Mouse (Mus musculus): ENCODE measurements around the gene Slc25a30. TPM values are rescaled to one million over a fixed set of nuclear protein-coding genes. Genes with fewer than 3 reads are reported as not detected.
"Not testable (repeated sequence)": the region's sequence is repeated elsewhere in the genome, so short reads cannot be mapped to it uniquely, and the experiment has no call there.

Slc25a30 gene
- polyA plus RNA-seq, 1 experiment from 2014 or later, result 7.0 TPM

DNA sequence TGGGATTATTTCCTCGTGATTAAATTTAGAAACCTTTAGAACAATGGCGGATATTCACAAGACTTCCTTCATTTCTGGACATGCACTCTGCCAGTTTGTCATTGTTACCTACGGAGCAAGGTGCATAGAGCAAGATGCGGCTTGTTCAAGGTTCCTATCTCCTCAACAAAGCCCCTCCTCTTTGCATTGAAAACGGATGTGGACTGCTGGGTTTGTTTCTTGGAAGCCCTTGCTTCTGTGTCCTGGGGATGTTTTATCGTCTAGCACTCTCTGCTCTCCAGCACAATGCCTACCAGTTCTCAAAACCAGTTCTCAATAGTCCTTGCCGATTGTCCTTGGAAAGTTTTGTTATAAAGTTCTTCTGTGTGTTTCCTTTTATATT is 948 bp upstream of the Slc25a30 start:
- Histone ChIP-seq H3K27me3 (replicated peaks; ENCODE audit: low read depth, poor library complexity, severe bottlenecking) (peaks cover 30% of the 10 kb centered on the region), H3K9me3 (no peaks in the 10 kb centered on the region), H3K27ac (replicated peaks) (no peak overlapping the region), H3K36me3 (replicated peaks) (no peaks in the 10 kb centered on the region), H3K4me3 (peak overlapping the region; percentile 88; the same call in 1 of the 2 replicates), H3K4me1 (peaks cover 6% of the 10 kb centered on the region)
- no peak for DNase-seq (ENCODE audit: low spot score)
- 32% methylated on average over 7 of the region's 7 CpGs for WGBS

DNA sequence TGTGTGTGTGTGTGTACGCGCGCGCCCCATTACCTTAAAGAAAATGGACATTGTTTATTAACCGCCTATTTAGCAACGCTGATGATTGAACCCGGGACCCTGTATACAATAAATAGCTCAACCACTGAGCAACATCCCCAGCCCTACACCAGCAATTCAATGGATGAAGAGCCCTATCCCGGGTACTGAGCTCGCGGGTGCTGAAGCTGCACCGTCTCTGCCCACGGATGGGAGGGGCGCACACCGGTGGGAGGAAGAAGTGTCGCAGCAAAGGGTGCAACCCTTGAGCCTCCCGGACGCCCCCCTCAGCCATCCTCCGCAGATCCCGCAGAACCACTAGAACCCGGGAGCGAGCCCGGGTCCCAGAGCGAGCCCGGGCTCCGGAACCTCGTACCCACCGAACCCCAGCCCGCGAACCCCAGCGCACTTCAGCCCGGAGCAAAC is 391 bp downstream of the Slc25a30 start:
- Histone ChIP-seq H3K9me3 (no peaks in the 10 kb centered on the region), H3K4me1 (peaks cover 6% of the 10 kb centered on the region), H3K27me3 (replicated peaks; ENCODE audit: low read depth, poor library complexity, severe bottlenecking) (peaks cover 30% of the 10 kb centered on the region), H3K36me3 (replicated peaks) (peaks cover 5% of the 10 kb centered on the region; the same call in 1 of the 2 replicates), H3K4me3 (peak overlapping the region; percentile 88), H3K27ac (replicated peaks) (peak overlapping the region; percentile 90)
- DNase-seq (ENCODE audit: low spot score), result no peak
- 2% methylated on average over 31 of the region's 31 CpGs for WGBS

DNA sequence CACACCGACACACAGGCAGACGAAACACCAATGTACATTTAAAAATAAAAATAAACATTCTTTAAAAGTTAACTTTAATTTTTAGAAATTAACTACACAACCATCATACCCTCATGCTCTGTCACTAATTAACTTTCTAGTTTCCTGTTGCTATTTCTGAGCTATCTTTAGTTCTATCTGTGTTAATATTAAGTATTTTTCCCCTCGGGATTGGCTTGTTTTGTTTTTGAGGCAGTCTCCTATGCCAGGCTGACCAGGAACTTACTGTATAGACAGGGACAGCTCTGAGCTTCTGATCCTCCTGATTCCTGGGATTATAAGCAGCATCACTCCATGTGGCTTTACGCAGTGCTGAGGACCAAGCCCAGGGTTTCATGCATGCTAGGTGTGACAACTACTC is 6.9 kb downstream of the Slc25a30 start:
- Histone ChIP-seq H3K4me1 (no peaks in the 10 kb centered on the region), H3K9me3 (no peaks in the 10 kb centered on the region), H3K27ac (replicated peaks) (no peak overlapping the region), H3K4me3 (no peak overlapping the region), H3K36me3 (replicated peaks) (peaks cover 36% of the 10 kb centered on the region), H3K27me3 (replicated peaks; ENCODE audit: low read depth, poor library complexity, severe bottlenecking) (no peaks in the 10 kb centered on the region)
- 92% methylated on average over 4 of the region's 4 CpGs for WGBS
- DNase-seq (ENCODE audit: low spot score), result no peak

DNA sequence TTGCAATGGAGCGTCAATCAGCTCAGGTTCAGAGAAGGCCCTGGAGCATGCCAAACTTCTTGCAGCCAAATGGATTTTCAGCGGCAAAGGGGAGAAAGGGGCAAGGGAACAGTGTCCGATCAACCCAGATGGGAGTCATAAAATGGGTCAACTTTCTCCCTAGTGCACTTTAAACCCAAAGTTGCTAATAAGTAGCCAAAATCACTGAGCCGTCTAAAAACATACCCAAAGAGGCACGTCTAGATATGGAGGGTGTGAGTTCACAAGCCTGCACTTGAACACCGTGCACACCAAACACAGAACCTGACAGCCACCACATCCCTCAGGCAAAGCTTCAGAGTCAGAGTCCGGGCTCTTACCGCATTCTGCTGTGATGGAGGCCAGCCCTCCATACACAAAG is 10.2 kb downstream of the Slc25a30 start:
- Histone ChIP-seq H3K36me3 (replicated peaks) (peaks cover 60% of the 10 kb centered on the region), H3K27me3 (replicated peaks; ENCODE audit: low read depth, poor library complexity, severe bottlenecking) (no peaks in the 10 kb centered on the region), H3K4me3 (no peak overlapping the region), H3K27ac (replicated peaks) (no peak overlapping the region), H3K4me1 (no peaks in the 10 kb centered on the region), H3K9me3 (no peaks in the 10 kb centered on the region)
- DNase-seq (ENCODE audit: low spot score), result no peak
- 94% methylated on average over 8 of the region's 8 CpGs for WGBS

DNA sequence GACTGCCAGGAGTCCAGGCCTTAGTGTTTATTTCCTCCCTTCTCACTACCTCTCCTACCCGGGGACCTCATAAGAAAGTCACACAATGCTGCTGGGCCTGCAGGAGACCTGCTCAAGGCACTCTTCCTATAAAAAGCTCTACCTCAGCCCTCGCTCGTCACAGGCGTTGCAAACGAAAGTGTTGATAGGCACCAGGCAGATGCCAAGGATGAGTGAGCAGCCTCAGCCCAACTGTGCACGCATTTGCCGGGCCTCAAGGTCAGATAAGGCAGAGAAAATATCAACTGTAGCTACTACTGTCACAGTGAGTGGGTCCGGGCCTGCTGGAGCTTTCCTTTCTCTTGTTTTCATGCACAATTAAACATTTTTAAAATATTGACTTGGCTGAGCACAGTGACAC is 13.4 kb downstream of the Slc25a30 start:
- no peak for DNase-seq (ENCODE audit: low spot score)
- Histone ChIP-seq H3K9me3 (no peaks in the 10 kb centered on the region), H3K27me3 (replicated peaks; ENCODE audit: low read depth, poor library complexity, severe bottlenecking) (no peaks in the 10 kb centered on the region), H3K4me1 (no peaks in the 10 kb centered on the region), H3K27ac (replicated peaks) (no peak overlapping the region), H3K36me3 (replicated peaks) (peaks cover 80% of the 10 kb centered on the region), H3K4me3 (no peak overlapping the region)
- WGBS, result 93% methylated on average over 8 of the region's 8 CpGs

DNA sequence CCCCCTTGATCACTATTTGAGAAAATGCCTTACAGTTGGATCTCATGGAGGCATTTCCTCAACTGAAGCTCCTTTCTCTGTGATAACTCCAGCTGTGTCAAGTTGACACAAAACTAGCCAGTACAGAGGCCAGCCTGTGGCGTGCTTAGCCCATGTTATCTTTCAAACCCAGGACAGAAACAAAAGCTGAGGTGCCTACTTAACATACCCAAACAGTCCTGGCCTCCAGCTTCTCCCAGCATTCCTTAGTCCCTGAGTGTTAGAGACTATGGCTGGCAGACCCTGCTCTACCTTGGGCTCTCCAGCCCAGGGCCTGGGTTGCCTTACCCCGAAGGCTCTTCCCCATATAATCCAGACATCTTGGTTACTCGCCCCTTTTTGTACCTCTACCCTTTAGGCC is 14.4 kb downstream of the Slc25a30 start:
- H3K27ac ChIP-seq (replicated peaks); H3K9me3 ChIP-seq; H3K4me1 ChIP-seq; H3K27me3 ChIP-seq (replicated peaks; ENCODE audit: low read depth, poor library complexity, severe bottlenecking); H3K4me3 ChIP-seq; DNase-seq (ENCODE audit: low spot score): not testable (repeated sequence)
- peaks cover 74% of the 10 kb centered on the region for H3K36me3 ChIP-seq (replicated peaks)
- WGBS, result 95% methylated on average over 3 of the region's 3 CpGs

DNA sequence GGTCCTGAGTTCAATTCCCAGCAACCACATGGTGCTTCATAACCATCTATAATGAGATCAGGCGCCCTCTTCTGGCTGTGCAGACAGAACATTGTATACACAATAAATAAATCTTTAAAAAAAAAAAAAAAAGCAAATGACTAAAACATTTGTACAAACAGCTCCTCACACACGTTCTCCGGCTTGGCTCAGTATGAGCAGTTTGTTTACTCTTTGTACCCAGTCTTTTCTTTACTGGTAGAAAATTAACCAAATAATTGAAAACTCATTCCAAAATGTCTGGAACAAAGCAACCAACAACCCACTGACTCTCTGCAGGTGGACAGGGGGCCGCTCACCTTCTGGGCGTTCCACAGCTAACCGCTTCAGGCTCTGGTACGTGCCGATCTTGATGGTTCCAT is 15.7 kb downstream of the Slc25a30 start:
- no peak for DNase-seq (ENCODE audit: low spot score)
- peaks cover 69% of the 10 kb centered on the region for H3K36me3 ChIP-seq (replicated peaks)
- no peaks in the 10 kb centered on the region for H3K27me3 ChIP-seq (replicated peaks; ENCODE audit: low read depth, poor library complexity, severe bottlenecking)
- H3K27ac ChIP-seq (replicated peaks), result no peak overlapping the region
- no peaks in the 10 kb centered on the region for H3K9me3 ChIP-seq
- 90% methylated on average over 8 of the region's 8 CpGs for WGBS
- H3K4me1 ChIP-seq, result 0 out of 2 replicates have a peak, but pooled peaks cover 3% of the 10 kb centered on the region
- no peak overlapping the region for H3K4me3 ChIP-seq

DNA sequence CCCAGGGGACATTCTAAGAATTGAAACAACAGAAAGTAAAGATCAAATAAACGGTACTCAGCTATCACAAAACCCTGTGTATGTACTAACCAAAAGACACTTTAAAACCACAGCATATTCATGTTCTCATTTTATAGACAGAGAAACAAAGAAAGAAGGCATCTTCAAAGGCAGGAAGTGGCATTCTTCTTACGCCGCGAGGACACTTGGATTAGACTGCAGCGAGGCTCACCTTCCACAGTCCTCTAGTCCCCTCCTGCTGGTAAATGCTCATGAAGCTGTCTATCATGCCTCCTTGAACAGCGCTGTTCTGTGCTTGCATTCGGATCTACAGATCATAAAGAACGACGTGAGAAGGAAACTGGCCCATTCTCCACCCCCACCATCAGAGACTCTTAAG is 17.5 kb downstream of the Slc25a30 start:
- 92% methylated on average over 9 of the region's 9 CpGs for WGBS
- 0 out of 2 replicates have a peak, but pooled peaks cover 3% of the 10 kb centered on the region for H3K4me1 ChIP-seq
- DNase-seq (ENCODE audit: low spot score), result no peak
- H3K4me3 ChIP-seq, result no peak overlapping the region
- H3K27ac ChIP-seq (replicated peaks), result no peak overlapping the region
- peaks cover 73% of the 10 kb centered on the region for H3K36me3 ChIP-seq (replicated peaks)
- no peaks in the 10 kb centered on the region for H3K9me3 ChIP-seq
- no peaks in the 10 kb centered on the region for H3K27me3 ChIP-seq (replicated peaks; ENCODE audit: low read depth, poor library complexity, severe bottlenecking)

DNA sequence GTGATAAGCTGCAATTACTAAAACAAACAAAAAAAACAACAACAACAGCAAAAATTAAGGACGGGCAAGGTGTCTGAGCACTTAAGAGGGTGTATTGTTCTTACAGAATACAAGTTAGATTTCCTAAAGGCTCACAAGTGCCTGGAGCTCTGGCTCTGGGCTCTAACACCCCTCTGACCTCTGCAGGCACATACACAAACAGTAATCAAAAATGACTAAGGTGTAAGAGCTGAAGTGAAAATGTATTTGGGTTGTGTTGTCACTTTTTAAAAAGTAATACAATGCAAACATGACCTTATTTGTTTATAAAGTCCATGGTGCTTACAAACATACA is 18.6 kb downstream of the Slc25a30 start:
- DNase-seq (ENCODE audit: low spot score), result no peak
- H3K4me3 ChIP-seq, result no peak overlapping the region
- peaks cover 72% of the 10 kb centered on the region for H3K36me3 ChIP-seq (replicated peaks)
- H3K27me3 ChIP-seq (replicated peaks; ENCODE audit: low read depth, poor library complexity, severe bottlenecking), result no peaks in the 10 kb centered on the region
- 7% methylated on average over 1 of the region's 1 CpGs for WGBS
- 0 out of 2 replicates have a peak, but pooled peaks cover 3% of the 10 kb centered on the region for H3K4me1 ChIP-seq
- H3K9me3 ChIP-seq, result no peaks in the 10 kb centered on the region
- no peak overlapping the region for H3K27ac ChIP-seq (replicated peaks)

DNA sequence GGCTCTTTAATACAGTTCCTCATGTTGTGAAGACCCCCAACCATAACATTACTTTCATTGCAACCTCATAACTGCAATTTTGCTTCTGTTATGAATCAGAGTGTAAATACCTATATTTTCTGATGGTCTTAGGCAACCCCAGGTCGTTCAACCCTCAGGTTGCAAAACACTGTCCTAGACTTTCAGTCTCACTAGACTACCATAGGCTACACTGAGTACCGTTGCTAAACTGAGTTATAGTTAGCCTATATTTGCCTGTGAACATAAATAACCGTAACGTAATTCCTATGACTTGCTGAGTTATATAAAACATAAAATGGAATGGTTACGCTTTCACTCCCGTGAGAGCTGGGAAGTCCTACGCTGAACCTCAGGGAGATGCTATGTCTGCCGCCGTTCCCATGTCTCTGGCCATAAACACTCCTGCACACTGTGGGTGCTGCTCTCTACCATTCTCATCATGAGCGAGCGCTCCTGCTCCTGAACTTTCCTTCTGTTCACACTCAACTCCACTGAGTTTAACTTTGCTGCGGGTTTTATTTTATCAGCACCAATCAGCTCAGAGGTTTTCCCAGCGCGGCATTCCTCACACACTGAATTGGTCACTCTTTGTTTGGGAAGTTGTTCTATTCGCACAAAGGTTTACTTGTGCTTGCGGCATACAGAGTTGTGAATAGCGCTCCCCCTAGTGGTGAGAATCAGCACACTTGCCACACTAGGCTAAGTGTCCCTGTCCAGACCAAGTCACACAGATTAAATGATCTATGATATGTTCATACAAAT is 19.2 kb downstream of the Slc25a30 start:
- Histone ChIP-seq H3K9me3 (no peaks in the 10 kb centered on the region), H3K4me3 (no peak overlapping the region), H3K27ac (replicated peaks) (peak overlapping the region; percentile 83), H3K4me1 (0 out of 2 replicates have a peak, but pooled peaks cover 3% of the 10 kb centered on the region), H3K36me3 (replicated peaks) (peaks cover 69% of the 10 kb centered on the region), H3K27me3 (replicated peaks; ENCODE audit: low read depth, poor library complexity, severe bottlenecking) (no peaks in the 10 kb centered on the region)
- 56% methylated on average over 17 of the region's 17 CpGs for WGBS
- DNase-seq (ENCODE audit: low spot score), result peak; percentile 84

DNA sequence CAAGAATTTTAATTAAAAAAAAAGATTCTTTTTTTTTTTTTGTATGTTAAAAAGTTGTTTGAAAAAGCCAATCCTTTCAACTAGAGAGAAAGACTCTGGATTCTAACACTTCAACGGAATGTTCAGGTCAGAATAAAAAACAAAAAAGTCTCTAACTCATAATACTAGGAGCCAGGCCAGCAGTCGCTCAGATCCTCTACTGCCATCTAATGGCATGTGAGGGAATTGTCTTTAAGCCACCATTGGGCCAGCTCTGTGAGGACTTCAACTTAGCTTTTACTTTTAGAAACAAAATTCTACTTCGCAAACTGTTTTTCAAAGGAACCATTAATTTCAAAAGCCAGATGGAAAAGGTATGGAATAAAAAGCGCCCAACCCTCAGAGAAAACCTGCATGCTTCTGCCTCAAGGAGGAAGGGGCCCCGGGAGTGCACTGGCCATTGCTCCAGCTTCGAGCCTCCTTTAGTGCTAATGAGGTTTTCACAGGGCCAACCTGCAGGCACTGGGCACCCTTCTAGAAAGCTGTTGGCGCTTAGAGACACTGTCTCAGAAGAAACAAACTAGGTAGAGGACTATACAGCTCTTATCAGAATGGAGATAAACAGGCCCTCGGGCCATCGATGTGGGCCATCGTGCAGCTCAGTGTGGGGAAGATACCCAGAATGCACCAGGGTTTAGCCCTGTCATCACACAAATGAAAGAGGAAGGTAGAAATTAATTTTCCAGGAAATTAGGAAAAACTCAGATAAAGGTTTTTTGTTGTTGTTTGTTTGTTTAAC is 25.6 kb downstream of the Slc25a30 start:
- WGBS, result 64% methylated on average over 10 of the region's 10 CpGs

DNA sequence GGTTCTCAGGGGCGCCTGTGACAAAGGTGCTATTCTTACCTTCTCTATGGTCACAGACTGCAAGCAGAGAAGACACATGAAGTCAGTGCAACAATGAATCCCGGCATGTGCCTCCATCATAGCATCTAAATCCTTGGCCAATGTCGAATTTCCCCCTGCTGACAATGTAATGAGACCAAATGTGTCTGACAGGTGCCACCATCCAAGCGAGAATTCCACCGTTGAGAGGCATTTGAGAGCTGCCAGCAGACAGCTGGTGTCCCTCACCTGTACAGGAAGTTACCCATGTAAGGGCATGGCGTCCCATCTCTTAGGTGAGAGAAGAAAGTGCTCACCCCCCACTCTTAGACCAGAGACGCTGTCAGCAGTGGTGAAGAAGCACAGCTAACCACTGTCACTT is 28.4 kb downstream of the Slc25a30 start:
- Histone ChIP-seq H3K4me1 (peaks cover 6% of the 10 kb centered on the region), H3K9me3 (no peaks in the 10 kb centered on the region), H3K27me3 (replicated peaks; ENCODE audit: low read depth, poor library complexity, severe bottlenecking) (peaks cover 13% of the 10 kb centered on the region), H3K36me3 (replicated peaks) (peaks cover 13% of the 10 kb centered on the region), H3K4me3 (no peak overlapping the region), H3K27ac (replicated peaks) (no peak overlapping the region)
- WGBS, result 81% methylated on average over 7 of the region's 7 CpGs
- no peak for DNase-seq (ENCODE audit: low spot score)

More for the DNA sequence above, 25.6 kb downstream of the Slc25a30 start:
- DNase-seq (ENCODE audit: low spot score), result peak; percentile 34
- H3K4me3 ChIP-seq, result no peak overlapping the region
- no peaks in the 10 kb centered on the region for H3K4me1 ChIP-seq
- H3K36me3 ChIP-seq (replicated peaks), result peaks cover 33% of the 10 kb centered on the region
- no peaks in the 10 kb centered on the region for H3K9me3 ChIP-seq
- H3K27ac ChIP-seq (replicated peaks), result no peak overlapping the region
- H3K27me3 ChIP-seq (replicated peaks; ENCODE audit: low read depth, poor library complexity, severe bottlenecking), result peaks cover 9% of the 10 kb centered on the region

DNA sequence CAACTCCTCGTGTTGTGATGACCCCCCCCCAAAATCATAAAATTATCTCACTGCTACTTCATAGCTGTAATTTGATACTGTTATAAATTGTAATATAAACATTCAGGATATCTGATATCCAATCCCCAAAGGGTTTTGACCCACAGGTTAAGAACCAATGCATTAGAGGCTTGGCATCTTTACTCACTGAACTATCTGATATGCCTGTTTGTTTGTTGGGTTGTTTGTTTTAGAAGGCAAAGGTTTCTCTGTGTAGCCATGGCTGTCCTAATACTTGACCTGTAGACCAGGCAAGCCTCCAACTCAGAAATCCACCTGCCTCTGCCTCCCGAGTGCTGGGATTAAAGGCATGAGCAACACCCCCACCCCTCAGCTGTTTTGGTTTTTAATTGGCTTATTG is 29.0 kb downstream of the Slc25a30 start:
- Histone ChIP-seq H3K9me3 (no peaks in the 10 kb centered on the region), H3K4me1 (peaks cover 12% of the 10 kb centered on the region), H3K27ac (replicated peaks) (no peak overlapping the region), H3K36me3 (replicated peaks) (peaks cover 10% of the 10 kb centered on the region), H3K27me3 (replicated peaks; ENCODE audit: low read depth, poor library complexity, severe bottlenecking) (peaks cover 13% of the 10 kb centered on the region), H3K4me3 (no peak overlapping the region)
- WGBS, result 77% methylated on average over 2 of the region's 2 CpGs
- DNase-seq (ENCODE audit: low spot score), result no peak

Data from embryonic facial prominence, embryonic 10.5 days (tissue).